Mouse (Mus musculus): ENCODE data around the gene Psmd11. TPM values are rescaled to one million over a fixed set of nuclear protein-coding genes. Genes with fewer than 3 reads are reported as not detected.

Psmd11 gene
- polyA plus RNA-seq, 1 experiment from 2014 or later = 300 TPM

DNA sequence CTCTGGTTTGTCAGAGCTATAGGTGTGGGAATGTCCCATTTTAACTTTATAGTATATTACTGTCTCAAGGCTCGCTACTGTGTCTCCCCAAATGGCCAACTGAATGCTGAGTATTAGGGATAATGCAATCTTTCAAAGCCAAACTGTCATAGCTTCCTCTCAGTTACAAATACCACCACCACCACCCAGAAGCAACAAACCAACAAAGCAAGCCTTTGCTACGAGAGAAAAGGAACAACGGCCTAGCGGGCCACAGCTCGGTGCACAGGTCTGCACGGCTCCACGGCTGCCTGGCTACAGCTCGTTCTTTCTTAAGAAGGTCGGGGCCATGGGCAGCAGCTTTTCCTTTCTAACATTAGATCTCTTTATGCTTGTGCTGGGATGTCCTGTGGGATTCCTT is 66.4 kb downstream of the Psmd11 start:
- ATAC-seq (ENCODE audit: low FRiP score, low TSS enrichment) = no peak
- Histone ChIP-seq H3K27me3 (ENCODE audit: control insufficient read depth, insufficient read depth, low read length) (no peaks in the 10 kb centered on the region), H3K4me1 (ENCODE audit: control insufficient read depth, insufficient read depth, low read length) (peaks cover 6% of the 10 kb centered on the region; the same call in 1 of the 2 replicates), H3K4me3 (ENCODE audit: low read length) (no peak overlapping the region), H3K9me3 (ENCODE audit: control insufficient read depth, low read length) (no peaks in the 10 kb centered on the region), H3K27ac (ENCODE audit: low read depth, low read length) (no peak overlapping the region), H3K9ac (ENCODE audit: low read depth, low read length) (no peak overlapping the region), H3K4me2 (replicated peaks; ENCODE audit: low read depth, low read length) (no peak overlapping the region), H3K36me3 (ENCODE audit: control insufficient read depth, insufficient read depth, low read length) (no peaks in the 10 kb centered on the region)
- 79% methylated on average over 9 of the region's 9 CpGs for WGBS

DNA sequence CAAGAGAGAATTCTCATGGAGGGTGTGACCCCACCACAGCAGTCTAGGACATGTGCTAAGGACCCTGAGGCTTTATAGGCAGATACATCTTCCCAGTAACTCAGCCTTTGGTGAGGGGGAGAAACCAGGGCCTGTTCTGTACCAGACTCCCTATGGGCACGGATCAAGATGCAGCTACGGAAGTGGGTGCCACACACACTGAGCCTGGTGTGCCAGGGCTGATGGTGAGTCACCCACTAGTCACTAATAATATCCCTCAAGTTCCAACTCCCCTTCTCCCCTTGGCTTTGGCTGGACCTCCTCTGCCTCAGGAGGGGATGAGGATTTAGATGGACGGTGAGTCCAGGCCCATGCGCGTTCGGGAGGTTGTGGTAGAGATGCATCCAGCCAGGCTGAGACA is 67.6 kb downstream of the Psmd11 start:
- no peak overlapping the region for H3K4me3 ChIP-seq (ENCODE audit: low read length)
- no peak overlapping the region for H3K27ac ChIP-seq (ENCODE audit: low read depth, low read length)
- H3K9me3 ChIP-seq (ENCODE audit: control insufficient read depth, low read length) = no peaks in the 10 kb centered on the region
- H3K4me2 ChIP-seq (replicated peaks; ENCODE audit: low read depth, low read length) = no peak overlapping the region
- H3K27me3 ChIP-seq (ENCODE audit: control insufficient read depth, insufficient read depth, low read length) = no peaks in the 10 kb centered on the region
- no peaks in the 10 kb centered on the region for H3K36me3 ChIP-seq (ENCODE audit: control insufficient read depth, insufficient read depth, low read length)
- no peak overlapping the region for H3K9ac ChIP-seq (ENCODE audit: low read depth, low read length)
- ATAC-seq (ENCODE audit: low FRiP score, low TSS enrichment) = no peak
- H3K4me1 ChIP-seq (ENCODE audit: control insufficient read depth, insufficient read depth, low read length) = 0 out of 2 replicates have a peak, but pooled peaks cover 3% of the 10 kb centered on the region
- 87% methylated on average over 6 of the region's 6 CpGs for WGBS

DNA sequence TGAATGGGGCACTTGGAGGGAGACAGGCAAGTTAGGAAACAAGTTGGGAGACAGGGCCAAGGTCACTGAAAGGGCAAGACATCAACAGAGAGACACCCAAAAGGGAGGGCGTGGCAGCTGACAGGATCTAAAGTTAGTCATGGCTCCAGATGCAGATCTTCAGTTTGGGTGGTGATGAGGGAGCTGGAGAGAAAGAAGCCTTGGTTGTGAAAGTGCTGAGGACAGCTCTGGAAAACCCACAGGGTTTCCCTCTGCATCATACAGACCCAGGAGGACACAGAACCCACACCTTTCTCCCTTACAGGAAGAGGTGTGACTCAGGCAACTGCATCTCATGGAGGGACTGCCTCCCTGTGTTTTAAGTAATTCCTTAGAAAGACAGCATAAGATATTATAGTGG is 68.2 kb downstream of the Psmd11 start:
- ATAC-seq (ENCODE audit: low FRiP score, low TSS enrichment) = no peak
- no peak overlapping the region for H3K4me2 ChIP-seq (replicated peaks; ENCODE audit: low read depth, low read length)
- 88% methylated on average over 1 of the region's 1 CpGs for WGBS
- H3K36me3 ChIP-seq (ENCODE audit: control insufficient read depth, insufficient read depth, low read length) = no peaks in the 10 kb centered on the region
- no peak overlapping the region for H3K27ac ChIP-seq (ENCODE audit: low read depth, low read length)
- H3K9me3 ChIP-seq (ENCODE audit: control insufficient read depth, low read length) = no peaks in the 10 kb centered on the region
- H3K9ac ChIP-seq (ENCODE audit: low read depth, low read length) = no peak overlapping the region
- H3K4me1 ChIP-seq (ENCODE audit: control insufficient read depth, insufficient read depth, low read length) = 0 out of 2 replicates have a peak, but pooled peaks cover 3% of the 10 kb centered on the region
- no peak overlapping the region for H3K4me3 ChIP-seq (ENCODE audit: low read length)
- no peaks in the 10 kb centered on the region for H3K27me3 ChIP-seq (ENCODE audit: control insufficient read depth, insufficient read depth, low read length)

DNA sequence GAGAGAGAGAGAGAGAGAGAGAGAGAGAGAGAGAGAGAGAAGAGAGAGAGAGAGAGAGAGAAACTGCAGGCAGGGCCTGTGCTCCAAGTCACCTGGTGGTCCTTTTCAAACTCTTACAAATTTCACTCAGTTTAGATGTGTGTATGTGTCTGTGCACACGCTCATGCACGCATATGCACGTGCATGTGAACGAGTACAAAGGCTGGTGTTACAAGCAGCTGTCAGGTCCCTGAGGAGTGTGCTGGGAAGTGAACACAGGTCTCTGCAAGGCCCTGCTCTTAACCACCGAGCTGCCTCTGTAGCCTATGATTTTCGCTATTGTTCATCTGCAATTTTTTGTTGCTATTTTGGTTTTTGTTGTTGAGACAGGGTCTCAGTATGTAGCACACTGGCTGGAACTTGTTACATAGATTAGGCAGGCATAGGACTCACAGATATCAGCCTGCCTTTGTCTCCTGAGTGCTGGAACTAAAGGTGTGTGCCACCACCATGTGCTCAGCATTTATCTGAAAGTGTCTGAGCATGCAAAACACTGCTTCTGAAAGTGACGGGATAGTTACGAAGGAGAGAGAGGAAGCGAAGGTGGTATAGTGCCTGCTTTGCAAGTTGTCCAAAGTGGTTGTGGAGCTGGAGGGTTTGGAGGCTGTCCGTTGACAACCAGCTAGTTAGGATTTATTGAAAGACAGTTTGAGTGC is 69.0 kb downstream of the Psmd11 start:
- 85% methylated on average over 10 of the region's 10 CpGs for WGBS
- no peak for ATAC-seq (ENCODE audit: low FRiP score, low TSS enrichment)
- 0 out of 2 replicates have a peak, but pooled peaks cover 3% of the 10 kb centered on the region for H3K4me1 ChIP-seq (ENCODE audit: control insufficient read depth, insufficient read depth, low read length)

DNA sequence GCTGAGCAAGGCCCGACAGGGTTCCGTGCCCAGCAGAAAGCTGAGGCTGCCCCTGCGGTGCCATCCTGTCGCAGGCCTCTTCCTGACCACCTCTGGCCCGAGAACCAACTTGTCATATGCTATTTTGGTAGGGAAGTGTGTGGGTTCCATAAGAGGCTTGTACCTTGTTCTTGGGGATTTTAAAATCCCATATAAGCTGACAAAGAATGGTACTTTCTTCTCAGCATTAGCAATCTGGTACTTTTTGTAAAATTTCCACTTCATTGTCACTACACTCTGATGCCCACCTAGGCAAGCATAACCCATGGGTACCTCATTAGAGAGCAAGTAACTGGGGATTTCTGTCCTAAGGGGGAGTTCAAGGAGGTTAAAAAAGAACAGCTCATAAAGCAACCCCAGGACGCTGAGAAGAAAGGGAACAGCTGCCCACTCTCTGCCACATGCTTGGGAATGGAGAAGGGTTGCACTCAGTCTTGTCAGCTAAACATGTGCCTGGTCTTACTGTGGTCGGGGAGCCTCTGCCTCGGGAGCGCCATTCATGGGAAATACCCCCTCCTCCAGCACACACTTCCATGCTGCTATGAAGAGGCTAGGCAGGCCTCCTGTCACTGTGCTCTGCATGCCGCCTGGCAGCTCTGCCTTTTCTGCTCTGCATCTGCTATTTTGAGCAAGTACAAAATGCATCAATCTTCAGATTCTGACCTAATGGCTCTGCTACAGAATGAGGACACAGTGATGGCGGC is 70.1 kb downstream of the Psmd11 start:
- no peaks in the 10 kb centered on the region for H3K9me3 ChIP-seq (ENCODE audit: control insufficient read depth, low read length)
- H3K9ac ChIP-seq (ENCODE audit: low read depth, low read length) = no peak overlapping the region
- H3K27me3 ChIP-seq (ENCODE audit: control insufficient read depth, insufficient read depth, low read length) = no peaks in the 10 kb centered on the region
- no peak overlapping the region for H3K27ac ChIP-seq (ENCODE audit: low read depth, low read length)
- H3K36me3 ChIP-seq (ENCODE audit: control insufficient read depth, insufficient read depth, low read length) = no peaks in the 10 kb centered on the region
- no peak overlapping the region for H3K4me2 ChIP-seq (replicated peaks; ENCODE audit: low read depth, low read length)
- WGBS = 64% methylated on average over 11 of the region's 11 CpGs
- H3K4me3 ChIP-seq (ENCODE audit: low read length) = no peak overlapping the region
- ATAC-seq (ENCODE audit: low FRiP score, low TSS enrichment) = no peak
- H3K4me1 ChIP-seq (ENCODE audit: control insufficient read depth, insufficient read depth, low read length) = 0 out of 2 replicates have a peak, but pooled peaks cover 3% of the 10 kb centered on the region

More for the DNA sequence above, 69.0 kb downstream of the Psmd11 start:
- H3K27me3 ChIP-seq (ENCODE audit: control insufficient read depth, insufficient read depth, low read length) = no peaks in the 10 kb centered on the region
- no peaks in the 10 kb centered on the region for H3K9me3 ChIP-seq (ENCODE audit: control insufficient read depth, low read length)
- no peak overlapping the region for H3K4me2 ChIP-seq (replicated peaks; ENCODE audit: low read depth, low read length)
- no peak overlapping the region for H3K27ac ChIP-seq (ENCODE audit: low read depth, low read length)
- H3K9ac ChIP-seq (ENCODE audit: low read depth, low read length) = no peak overlapping the region
- H3K36me3 ChIP-seq (ENCODE audit: control insufficient read depth, insufficient read depth, low read length) = no peaks in the 10 kb centered on the region
- H3K4me3 ChIP-seq (ENCODE audit: low read length) = no peak overlapping the region

DNA sequence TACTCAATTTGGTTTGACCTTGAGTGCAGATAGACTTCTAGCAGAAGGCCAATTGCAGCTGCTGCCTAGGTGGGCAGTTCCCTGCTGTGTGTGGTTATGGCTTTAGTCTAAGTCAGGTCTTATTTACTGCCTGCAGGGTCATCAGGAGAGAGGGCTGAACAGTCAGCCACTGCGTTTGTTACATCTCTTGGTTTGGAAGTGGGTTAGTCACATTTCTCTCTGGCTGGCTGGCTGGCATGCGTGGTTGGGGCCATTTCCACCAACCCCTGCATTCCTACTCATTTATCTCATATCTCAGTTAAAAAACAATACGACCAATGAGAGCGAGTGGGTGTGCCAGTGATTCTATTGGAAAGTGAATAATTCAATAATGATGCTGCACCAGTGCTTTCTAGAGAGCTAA is 71.1 kb downstream of the Psmd11 start:
- H3K9me3 ChIP-seq (ENCODE audit: control insufficient read depth, low read length) = no peaks in the 10 kb centered on the region
- no peak overlapping the region for H3K4me2 ChIP-seq (replicated peaks; ENCODE audit: low read depth, low read length)
- H3K27ac ChIP-seq (ENCODE audit: low read depth, low read length) = no peak overlapping the region
- H3K4me1 ChIP-seq (ENCODE audit: control insufficient read depth, insufficient read depth, low read length) = 0 out of 2 replicates have a peak, but pooled peaks cover 10% of the 10 kb centered on the region
- no peak overlapping the region for H3K9ac ChIP-seq (ENCODE audit: low read depth, low read length)
- no peaks in the 10 kb centered on the region for H3K36me3 ChIP-seq (ENCODE audit: control insufficient read depth, insufficient read depth, low read length)
- WGBS = 57% methylated on average over 4 of the region's 4 CpGs
- H3K4me3 ChIP-seq (ENCODE audit: low read length) = no peak overlapping the region
- ATAC-seq (ENCODE audit: low FRiP score, low TSS enrichment) = no peak
- no peaks in the 10 kb centered on the region for H3K27me3 ChIP-seq (ENCODE audit: control insufficient read depth, insufficient read depth, low read length)

DNA sequence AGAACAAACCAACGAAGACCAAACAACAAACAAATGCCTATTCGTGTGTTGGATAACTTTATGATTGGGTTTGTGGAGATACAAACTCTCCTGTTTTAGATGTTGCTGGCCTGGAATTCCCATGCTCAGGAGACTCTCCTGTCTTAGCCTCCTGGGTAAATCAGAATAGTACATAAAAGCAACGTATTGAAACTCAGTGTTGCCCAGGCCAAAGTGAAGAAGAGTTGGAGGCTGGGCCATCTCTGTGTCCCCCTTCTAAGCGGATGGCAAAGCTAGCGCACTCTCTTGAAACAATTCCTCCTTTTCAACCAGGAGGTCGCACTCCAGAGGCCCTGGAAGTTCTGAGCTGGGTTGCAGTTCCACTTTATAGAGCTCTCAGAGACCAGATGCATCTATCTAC is 74.9 kb downstream of the Psmd11 start:
- Histone ChIP-seq H3K36me3 (ENCODE audit: control insufficient read depth, insufficient read depth, low read length) (no peaks in the 10 kb centered on the region), H3K4me2 (replicated peaks; ENCODE audit: low read depth, low read length) (no peak overlapping the region), H3K27ac (ENCODE audit: low read depth, low read length) (no peak overlapping the region), H3K9ac (ENCODE audit: low read depth, low read length) (no peak overlapping the region), H3K4me3 (ENCODE audit: low read length) (no peak overlapping the region), H3K9me3 (ENCODE audit: control insufficient read depth, low read length) (no peaks in the 10 kb centered on the region), H3K27me3 (ENCODE audit: control insufficient read depth, insufficient read depth, low read length) (no peaks in the 10 kb centered on the region), H3K4me1 (ENCODE audit: control insufficient read depth, insufficient read depth, low read length) (0 out of 2 replicates have a peak, but pooled peaks cover 10% of the 10 kb centered on the region)
- ATAC-seq (ENCODE audit: low FRiP score, low TSS enrichment) = no peak
- WGBS = 88% methylated on average over 6 of the region's 6 CpGs

DNA sequence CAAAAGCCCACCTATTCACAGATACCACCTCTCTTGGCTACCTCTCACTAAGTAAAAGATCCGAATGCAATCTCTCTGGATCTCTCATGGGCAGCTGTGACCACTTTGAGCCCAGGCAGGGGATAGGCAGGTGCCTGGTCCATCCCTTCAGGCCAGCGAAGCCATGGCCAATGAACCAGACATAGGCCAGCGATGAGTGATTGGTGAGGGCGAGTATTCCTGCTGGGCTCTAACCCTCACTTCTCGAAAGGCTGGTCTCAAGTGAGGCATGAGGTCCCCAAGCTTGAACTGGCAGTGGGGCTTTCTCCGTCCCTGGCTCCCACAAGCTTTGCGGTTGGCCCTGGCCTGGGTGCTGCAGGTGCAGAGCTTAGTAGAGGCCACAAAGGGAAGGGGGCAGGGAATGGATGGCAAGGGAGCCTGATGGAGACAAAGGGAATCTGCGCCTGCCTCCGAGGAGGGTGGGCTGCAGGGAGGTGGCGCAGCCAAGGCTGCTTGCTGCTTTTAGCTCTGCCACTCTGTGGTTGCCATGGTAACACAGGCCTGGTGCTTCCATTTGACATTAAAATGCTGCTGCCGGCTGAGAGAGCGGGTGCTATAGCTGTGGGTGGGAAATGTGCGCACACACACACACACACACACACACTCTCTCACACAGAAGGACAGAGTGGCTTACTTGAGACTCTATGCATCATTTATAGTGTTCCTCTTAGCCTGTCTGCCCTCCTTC is 75.5 kb downstream of the Psmd11 start:
- H3K4me3 ChIP-seq (ENCODE audit: low read length) = no peak overlapping the region
- H3K9me3 ChIP-seq (ENCODE audit: control insufficient read depth, low read length) = no peaks in the 10 kb centered on the region
- no peak overlapping the region for H3K9ac ChIP-seq (ENCODE audit: low read depth, low read length)
- no peak overlapping the region for H3K4me2 ChIP-seq (replicated peaks; ENCODE audit: low read depth, low read length)
- H3K27me3 ChIP-seq (ENCODE audit: control insufficient read depth, insufficient read depth, low read length) = no peaks in the 10 kb centered on the region
- H3K36me3 ChIP-seq (ENCODE audit: control insufficient read depth, insufficient read depth, low read length) = no peaks in the 10 kb centered on the region
- H3K4me1 ChIP-seq (ENCODE audit: control insufficient read depth, insufficient read depth, low read length) = 0 out of 2 replicates have a peak, but pooled peaks cover 8% of the 10 kb centered on the region
- peak; percentile 39; the same call in 1 of the 2 replicates for ATAC-seq (ENCODE audit: low FRiP score, low TSS enrichment)
- WGBS = 31% methylated on average over 13 of the region's 13 CpGs
- H3K27ac ChIP-seq (ENCODE audit: low read depth, low read length) = no peak overlapping the region
